Mouse (Mus musculus) right cerebral cortex, adult 18-20 months (tissue): ENCODE results near the gene Ankib1.
"Not testable (repeated sequence)": the region's sequence is repeated elsewhere in the genome, so short reads cannot be mapped to it uniquely, and the experiment has no call there.

ENCODE experiments used
- DNase-seq: peaks from one replicate; pipeline ENCODE4 v3.0.0; 2022; ENCODE audit warnings: mixed read lengths

The Ankib1 gene

DNA sequence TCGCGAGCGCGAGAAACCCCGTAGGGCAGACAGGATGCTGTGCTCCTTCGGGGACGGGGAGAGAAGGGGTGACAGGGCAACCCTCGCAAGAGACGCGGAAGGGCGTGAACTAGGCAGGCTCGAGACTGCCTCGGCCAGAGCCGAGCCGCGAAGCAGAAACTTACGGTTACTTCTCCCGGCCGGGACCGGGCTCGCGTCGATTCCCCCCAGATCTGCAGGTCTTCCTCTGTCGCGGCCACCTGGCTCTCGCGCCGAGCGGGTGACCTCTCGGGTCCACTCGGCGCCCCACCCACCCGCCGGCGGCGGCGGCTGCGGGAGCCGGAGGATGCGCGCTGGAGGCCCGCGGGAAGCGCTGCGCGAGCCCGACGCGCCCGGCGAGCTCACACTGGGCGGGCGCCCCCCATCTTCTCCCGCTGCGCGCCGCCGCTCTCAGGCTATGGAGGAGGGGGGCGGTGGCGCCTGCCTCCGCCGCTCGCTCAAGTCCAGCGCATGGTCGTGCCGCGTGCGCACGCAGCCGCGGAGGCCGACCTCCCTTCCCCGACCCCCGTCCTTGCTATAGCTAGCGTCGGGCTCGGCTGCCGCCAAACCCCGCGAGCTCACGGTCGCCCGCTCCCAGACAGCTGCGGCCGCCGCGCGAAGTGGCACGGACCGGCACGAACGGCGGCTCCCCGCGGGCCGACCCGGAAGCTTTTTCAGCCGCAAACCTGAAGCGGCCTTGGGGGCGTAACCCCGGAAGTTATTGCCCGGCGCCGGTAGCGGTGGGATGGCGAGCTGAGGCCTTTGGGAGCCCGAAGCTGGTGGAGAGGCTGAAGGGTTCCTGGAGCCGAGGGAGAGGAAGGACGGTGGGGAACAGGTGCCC, at the start of gene Ankib1, which contains the start of gene Krit1:
Ankib1 (minus strand) TSS at position 493 of the 859 bp plus-strand sequence.
Krit1 (plus strand) TSS at position 752 of the 859 bp plus-strand sequence.
- DNase-seq, result peak; percentile 94

DNA sequence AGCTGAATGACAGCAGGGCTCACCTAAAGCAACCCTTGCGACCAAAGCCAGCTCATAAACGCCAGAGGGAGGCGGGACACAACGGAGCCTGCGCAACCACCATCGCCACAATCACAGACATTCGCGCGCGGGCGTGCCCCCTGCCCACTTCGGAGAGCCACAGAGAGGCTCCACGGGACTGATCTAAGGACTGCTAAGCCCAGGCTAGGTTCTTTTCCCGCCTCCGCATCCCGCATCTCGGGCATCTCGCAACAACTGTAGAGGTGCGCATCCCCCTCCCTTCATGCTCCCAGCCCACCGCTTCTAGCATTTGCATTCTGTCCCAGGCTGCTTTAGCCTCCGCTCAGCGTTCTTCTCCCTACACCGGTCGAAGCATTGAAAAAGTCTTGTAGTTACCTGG, 42.3 kb upstream of the Ankib1 start, which contains the start of gene Lrrd1:
Lrrd1 (plus strand) TSS at position 148 of the 400 bp plus-strand sequence.
- no peak for DNase-seq

DNA sequence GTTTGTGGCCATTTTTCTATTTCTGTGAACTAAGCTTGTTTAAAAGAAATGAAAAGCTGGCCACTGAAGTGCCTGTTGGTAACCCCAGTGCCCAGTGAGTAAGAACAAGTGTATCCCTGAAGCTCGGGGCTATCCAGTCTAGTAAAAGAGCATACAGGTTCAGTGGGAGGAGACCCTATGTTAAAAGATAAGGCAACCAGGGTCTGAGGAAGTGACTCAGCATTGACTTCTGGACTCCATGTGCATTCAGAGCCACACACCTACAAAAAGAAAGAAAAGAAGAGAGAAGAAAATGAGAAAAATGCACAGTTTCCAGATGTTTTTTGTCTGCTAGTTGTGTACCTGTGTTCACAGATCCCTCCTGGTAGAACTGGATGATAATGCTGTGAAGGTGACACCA, 31.4 kb upstream of the Ankib1 start:
- DNase-seq, result no peak

DNA sequence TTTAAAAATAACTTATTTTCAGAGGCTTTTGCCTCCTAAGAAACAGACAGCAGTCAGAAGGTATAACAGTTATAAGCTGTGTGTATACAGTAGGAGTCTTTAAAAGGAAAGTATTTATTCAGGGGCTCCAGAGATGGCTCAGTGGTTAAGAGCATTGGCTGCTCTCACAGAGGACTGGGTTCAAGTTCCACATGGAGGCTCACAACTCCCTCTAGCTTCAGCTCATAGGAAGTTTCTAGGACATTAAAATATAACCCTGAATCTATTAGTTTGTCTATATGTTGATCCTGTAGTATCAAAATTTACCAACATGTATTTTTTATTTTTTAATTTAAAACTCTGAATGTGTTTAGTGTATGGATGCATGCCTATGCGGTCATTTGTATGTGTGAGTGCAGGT, 5.7 kb upstream of the Ankib1 start:
- DNase-seq, result no peak

DNA sequence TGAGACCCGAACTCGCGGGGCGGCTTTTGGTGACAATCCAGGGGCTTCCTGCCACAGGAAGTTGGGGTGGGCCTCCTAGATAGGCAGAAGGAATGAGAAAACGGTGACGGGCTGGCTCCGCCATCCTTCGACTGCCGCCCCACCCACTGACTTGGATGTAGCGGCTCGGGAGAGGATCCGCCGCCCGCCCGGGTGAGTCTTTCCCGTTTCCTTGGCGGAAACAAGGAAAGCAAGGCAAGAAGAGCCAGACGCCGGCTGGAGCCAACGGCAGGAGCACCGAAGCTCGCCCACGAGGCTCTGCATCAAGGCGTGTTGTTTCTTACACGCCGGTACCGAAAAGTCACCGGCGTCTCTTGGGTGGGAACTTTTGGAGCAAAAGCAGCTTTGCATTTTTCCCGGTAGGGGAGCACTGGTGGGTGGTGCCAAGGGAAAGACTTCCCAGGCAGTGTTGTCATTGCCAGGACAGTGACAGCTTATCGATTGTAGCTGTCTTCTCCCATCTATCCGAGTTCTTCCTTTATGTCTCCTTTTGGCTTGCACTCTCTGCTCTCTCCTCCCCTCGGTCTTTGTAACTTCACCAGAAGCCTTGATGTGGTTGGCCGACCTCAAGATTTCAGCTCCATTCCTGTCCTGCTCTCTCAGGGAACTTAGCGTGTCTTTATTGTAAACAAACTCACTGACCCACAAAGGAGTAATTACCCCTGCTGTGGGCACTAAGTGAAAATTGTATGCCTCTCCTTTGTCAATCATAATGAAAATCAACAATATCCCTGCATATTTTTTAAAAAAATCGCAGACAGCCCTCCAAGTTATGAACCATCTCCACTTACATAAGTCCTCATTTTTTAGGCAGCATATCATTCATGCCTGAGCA, 804 bp upstream of the Ankib1 start:
- no peak for DNase-seq

DNA sequence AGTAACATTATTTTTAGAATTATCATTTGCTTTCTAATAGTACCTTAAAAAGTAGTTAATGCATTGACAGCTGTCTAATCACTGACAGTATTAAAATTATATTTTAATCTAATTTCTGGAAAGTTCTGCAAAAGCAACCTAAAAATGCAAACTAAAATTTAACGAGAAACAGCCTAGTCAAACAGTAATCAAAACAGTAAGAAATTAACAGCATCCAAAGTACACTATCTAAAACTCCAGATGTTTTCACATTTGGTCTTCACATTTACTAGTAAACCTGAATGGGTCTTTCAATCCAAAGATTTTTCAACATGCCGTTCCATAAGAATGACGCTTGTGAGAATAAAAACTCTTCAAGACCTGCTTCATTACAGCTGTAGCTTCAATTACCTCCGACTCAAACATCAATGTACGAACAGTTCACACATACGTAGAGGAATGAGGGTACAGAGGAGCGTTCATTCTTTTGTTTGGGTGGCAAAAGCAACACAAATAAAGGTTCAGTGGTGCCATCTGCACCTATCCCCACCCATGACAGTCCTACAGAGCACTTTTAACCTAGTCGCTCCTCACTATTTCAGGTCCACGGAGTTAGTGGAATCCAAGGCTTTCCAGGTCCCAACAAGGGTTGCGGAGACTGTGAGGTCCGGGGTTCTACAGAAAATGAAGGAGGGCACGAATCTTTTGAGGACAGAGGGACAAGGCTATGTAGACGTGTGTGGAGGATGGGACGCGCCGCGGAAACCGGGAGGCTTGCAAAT, 873 bp downstream of the Ankib1 start:
- no peak for DNase-seq

DNA sequence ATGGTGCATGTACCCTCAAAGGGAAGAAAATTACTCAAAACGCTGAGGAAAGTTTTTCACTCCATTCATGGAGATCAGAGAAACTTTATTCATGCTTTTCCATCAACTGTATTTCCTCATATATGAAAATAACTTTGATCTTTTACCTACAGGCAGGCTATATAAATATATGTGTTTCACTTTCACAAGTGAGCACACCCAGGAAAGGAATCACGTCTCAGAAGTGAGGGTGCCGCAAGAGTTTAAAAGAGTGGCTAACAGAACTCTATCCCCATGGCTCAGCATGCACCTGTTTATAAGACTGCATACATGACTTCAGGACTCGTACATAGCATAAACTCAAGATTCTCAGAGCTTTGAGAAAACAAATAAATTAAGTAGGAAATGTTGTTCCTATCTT, 1.8 kb downstream of the Ankib1 start:
- no peak for DNase-seq

DNA sequence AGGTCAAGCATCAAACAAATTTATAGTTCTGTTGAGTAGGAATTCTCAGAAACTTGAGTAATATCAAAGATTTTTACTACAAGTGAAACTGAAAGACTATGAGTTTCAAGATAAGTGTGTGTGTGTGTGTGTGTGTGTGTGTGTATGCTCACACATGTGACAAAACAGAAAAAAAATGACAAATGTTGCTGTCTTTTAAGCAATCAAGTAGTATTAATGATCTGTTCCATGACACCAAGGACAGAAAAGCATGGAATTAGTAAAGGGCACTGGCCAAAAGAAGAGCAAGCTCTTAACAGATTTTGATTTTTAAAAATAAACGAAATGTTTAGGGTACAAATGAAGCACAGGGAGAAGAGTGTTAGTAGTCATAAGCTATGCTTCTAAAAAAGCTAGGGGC, 2.7 kb downstream of the Ankib1 start:
- DNase-seq, result no peak

DNA sequence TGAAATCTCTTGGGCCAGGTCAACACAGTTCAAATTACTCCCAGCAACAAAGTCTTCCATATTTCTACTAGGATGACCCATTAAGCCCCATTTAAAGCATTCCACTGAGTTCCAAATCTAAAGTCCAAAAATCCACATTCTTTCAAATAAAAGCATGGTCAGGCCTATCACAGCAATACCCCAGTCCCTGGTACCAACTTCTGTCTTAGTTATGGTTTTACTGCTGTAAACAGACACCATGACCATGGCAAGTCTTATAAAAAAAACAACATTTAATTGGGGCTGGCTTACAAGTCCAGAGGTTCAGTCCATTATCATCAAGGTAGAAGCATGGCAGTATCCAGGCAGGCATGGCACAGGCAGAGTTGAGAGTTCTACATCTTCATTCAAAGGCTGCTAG, 4.1 kb downstream of the Ankib1 start:
- DNase-seq, result not testable (repeated sequence)

DNA sequence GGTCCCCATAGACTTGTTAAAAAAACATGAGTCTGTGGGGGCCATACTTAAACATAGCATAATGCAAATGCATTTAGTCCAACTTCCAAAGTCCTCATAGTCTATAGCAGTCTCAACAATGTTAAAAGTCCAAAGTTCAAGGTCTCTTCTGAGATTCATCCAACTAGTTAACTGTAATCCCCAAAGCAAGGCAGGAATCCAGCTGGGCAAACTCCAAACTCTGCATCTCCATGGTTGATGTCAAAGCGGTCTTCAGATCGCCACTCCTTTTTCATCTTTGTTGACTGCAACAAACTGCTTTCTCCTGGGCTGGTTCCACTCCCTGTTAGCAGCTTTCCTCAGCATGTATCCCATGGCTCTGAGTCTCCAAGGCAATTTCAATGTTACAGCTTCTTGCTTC, 5.6 kb downstream of the Ankib1 start:
- not testable (repeated sequence) for DNase-seq

DNA sequence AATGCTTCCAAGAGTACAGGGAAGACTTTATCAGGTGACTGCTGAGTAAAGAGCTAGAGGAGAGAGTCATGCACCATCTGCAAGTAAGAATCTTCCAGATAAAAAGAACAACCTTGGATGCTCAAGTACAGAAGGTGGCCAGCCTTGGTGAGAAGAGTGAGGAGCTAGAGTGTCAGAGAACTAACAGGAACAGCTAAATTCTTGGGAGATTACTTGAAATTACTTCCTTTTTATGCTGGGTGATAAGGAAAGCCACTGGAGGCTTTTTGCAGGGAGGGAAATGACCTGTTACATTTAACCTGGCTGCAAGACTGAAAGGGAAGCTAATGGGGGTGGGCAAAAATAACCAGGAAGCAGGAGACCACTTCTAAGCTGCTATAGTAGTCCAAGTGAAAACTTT, 11.7 kb downstream of the Ankib1 start:
- no peak for DNase-seq

DNA sequence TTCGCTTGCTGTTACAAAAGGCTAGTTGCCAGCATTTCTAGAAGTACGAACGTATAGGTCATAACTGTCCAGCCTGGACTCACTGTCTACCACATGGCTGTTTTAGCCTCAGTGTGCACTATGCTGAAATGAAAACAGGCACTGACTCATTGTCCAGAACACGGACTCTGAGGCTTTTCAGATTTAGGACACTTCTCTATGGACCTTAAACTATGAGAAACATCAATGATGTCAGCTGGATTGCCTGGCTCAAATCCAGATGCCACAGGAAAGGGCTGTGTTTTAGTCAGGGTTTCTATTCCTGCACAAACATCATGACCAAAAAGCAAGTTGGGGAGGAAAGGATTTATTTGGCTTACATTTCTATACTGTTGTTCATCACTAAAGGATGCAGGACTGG, 15.2 kb downstream of the Ankib1 start:
- no peak for DNase-seq

DNA sequence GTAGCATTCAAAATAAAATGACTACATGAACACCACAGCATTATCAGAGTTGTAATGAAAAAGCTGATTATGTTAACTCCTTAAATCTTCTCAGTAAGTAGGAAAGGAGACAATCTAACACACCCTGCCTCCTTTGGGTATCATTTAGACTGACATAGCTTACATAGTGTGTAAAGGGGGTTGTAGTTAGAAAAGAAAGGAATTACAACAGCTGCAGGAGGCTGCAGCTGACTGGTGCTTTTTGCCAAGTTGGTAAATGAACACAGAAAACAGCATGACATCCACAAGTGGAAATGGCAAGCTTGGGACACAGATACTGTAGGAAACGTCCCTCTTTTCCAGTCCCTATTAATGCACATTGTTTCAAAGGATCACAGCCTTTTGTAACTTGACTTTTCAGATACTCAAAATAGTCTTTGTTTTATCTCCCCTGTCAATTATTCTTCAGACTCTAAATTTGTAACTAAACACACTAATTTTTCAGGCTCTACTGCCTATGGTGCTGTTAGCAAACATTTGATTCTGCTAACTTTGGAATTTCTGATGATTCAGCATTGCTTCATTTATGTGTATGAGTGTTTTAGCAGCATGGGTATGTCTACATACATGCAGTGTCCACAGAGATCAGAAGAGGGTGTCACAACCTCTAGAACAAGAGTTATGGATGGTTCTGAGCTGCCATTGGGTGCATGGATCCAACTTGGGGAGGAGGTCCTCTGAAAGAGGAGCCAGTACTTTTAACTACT, 17.8 kb downstream of the Ankib1 start:
- DNase-seq, result no peak

DNA sequence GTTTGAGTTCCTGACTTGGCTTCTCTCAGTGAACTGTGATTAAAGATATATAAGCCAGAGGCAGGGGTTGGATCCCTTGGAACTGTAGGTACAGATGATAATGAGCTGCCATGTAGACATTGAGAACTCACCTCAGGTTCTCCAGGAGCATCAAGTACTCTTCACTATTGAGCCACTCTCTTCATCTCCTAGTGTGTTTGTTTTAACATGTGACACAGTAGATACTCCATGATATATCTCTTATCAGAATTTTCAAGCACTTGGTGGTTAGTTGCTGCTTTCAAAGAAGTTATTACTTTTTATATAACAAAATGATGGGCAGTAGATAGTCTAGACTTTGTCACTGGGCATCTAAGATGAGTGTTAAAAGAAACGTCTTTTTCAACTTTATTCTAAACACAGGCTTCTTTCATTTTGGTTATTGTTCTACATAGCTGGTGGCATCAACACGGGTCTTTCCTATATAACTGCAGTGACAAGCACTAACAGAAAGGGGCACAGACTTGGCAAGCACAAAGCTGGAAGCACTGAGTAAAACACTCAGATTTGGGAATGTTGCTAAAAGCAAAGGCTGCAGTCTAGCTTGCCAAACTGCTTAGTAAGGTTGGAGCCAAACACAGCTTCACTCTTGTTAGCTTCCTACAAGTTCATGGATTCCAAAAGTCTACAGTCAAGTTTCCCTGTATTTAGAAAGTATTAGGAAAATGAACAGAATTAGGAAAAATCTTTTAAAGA, 18.6 kb downstream of the Ankib1 start:
- DNase-seq, result no peak

DNA sequence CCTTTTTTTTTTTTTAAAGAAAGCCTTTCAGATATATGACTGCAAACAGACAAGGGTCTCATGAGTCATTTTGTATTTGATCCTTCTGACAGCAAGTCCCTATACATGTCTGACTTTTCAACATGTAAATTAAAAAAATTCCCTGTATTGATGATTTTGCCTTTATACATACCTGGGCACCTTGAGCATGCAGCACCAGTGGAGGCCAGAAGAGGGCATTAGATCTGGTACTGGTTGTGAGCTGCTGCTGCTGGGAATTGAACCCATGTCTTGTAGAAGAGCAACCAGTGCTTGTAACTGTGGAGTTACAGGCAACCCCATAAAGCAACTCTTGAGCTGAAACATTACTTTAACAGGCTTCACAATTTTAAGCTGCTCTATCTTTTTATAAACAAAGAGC, 20.1 kb downstream of the Ankib1 start:
- DNase-seq, result no peak

DNA sequence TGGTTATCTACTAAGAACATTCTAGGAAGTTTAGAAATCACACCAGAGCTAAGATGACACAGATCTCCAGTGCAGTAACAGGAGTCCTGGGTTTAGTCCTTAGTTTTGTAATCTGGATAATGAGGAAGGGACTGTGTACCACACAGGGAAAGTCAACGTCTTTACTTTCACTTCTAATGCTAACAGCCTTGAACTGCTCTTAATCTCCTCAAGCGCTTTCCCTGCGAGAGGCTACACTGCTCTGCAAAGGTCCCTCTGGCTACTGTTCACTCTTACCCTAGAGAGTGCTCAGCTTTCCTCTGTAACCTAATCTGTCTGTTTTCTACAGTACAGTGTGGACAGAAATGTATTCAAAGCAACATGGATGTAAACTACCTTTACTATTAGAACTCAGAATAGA, 30.7 kb downstream of the Ankib1 start:
- DNase-seq, result no peak

DNA sequence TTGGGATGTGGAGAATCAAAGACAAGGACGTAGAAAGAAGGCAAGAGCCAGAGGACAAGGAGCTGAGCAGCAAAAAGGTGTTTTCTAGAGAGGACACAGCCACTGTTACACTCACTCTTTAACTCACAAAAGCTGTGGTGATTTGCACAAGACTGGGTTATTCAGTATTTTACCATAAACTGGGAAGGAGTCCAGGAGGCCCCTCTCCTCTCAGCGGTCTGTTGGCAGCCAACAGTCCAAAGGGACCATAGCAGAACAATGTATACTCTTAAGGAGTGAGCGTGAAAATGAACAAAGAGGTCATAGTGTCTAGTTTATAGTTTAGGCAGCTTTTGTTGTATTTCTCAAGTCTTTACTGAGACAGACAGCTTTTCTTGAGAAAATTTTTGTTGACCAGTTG, 31.2 kb downstream of the Ankib1 start:
- no peak for DNase-seq

DNA sequence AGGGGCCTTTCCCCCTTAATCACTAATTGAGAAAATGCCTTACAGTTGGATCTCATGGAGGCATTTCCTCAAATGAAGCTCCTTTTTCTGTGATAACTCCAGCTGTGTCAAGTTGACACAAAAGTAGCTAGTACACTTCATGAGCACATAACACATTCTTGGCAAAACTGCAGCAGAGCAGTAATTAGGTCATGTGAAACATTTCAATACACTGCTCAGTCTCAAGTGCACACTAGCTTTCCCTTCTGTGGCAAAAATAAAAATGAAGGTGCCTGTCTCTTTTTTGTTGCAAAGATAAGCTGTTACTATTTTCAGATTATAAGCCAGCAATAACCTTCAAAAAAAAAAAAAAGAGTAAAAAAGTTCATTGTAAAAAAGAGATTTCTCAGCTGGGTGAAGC, 52.2 kb downstream of the Ankib1 start:
- not testable (repeated sequence) for DNase-seq

DNA sequence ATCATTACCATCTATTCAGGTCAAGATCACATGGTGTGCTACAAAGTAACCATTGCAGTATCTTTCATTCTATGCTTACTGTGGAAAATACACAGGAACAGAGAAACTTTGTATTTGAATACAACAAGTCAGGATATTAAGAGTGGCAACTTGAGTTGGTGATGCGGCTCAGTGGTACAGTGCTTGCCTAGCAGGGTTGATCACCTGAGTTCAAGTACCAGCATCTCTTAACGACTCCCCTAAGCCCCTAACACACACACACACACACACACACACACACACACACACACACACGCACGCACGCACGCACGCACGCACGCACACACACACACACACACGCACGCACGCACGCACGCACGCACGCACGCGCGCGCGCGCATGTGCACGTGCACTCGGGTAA, 69.9 kb downstream of the Ankib1 start:
- not testable (repeated sequence) for DNase-seq

DNA sequence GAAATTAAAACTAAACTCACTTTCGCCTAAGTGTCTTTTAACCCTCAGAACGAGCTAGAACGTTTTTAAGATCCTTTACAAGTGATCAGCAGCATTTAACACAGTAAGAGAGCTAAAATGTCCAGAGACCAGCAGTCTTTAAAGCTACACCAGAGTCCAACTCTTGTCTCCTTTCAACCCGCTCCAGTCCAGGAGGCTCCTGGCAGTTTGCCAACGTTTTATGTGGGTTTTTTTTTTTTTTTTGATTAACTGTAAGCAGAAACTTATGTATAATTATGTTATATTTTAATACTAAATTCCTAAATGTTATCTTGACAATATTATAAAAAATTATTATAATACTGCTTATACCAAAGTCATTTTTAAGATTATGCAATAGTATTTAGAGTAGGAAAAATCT, 73.9 kb downstream of the Ankib1 start:
- DNase-seq, result no peak

DNA sequence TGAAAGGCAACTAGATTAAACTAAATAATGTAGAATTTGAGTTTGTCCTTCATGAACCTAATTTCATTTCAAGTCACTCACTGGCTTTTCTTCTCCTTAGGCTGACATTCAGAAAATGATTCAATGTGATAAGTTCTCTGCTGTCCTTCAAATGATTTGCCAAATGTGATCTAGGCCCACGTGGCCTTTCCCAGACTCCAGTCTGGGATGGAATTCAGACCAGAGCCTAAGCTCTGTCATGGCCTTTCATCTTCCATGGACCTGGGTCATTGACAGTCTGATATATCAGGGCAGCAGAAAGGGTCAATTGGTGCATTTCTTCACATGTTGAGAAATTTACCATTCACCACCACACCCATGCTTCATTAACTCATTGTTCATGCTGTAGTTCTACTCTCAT, 77.2 kb downstream of the Ankib1 start:
- no peak for DNase-seq

DNA sequence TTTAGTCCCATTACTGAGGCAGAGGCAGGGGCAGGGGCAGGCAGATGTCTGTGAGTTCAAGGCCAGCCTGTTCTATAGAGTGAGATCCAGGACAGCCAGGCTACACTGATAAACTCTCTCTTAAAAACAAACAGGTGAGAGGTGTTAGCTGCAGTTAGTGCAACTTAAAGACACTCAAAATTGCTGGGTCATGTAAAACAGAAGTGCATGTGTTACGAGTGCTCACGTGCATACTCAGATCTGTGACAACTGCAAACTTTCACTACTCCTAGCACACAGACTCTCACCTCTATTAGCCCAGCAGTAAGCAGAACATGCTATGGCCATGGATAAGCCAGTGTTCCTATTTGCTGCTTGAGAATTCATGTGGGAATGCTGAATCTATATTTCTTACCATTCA, 79.3 kb downstream of the Ankib1 start:
- DNase-seq, result no peak
